Mouse (Mus musculus) brain, embryonic 14.5 days (tissue): ENCODE results near the gene Cd3e.

ENCODE experiments used
- CTCF ChIP-seq: fragments of 200-500 bp; IDR thresholded peaks from 2 replicates; pipeline ENCODE4 v1.5.1; 2012; ENCODE audit warnings: inconsistent platforms, mild to moderate bottlenecking, moderate library complexity, borderline replicate concordance; ENCODE audit not compliant: insufficient read depth, insufficient read length; ENCODE audit errors: extremely low read depth
- POLR2A ChIP-seq: fragments of 200-500 bp; IDR thresholded peaks from 2 replicates; pipeline ENCODE4 v1.6.1; 2012; ENCODE audit warnings: mild to moderate bottlenecking, inconsistent platforms, borderline replicate concordance; ENCODE audit not compliant: poor library complexity, insufficient read depth, insufficient read length, severe bottlenecking; ENCODE audit errors: extremely low read depth

- TF ChIP-seq CTCF (no peak), POLR2A (no peak)
Observed at GRCm38 (mm10) chr9:44977813-44978212, 31.6 kb downstream of the Cd3e start.
